Mouse (Mus musculus): Measurements from ENCODE around the gene Chrna9.

Gene Chrna9

GRCm38 (mm10) chr5:65934783-65935182 lies at the start of gene Chrna9:
Gene Chrna9, plus strand, starts transcription at chr5:65934921.
- no peak for DNase-seq

- no peak for DNase-seq
Observed at GRCm38 (mm10) chr5:65885699-65886443, 48.9 kb upstream of the Chrna9 start.

GRCm38 (mm10) chr5:65888102-65888501 lies 46.6 kb upstream of the Chrna9 start:
- no peak for DNase-seq

- no peak for DNase-seq
Observed at GRCm38 (mm10) chr5:65888998-65889397, 45.7 kb upstream of the Chrna9 start.

- DNase-seq, result no peak
Observed at GRCm38 (mm10) chr5:65891251-65891826, 43.4 kb upstream of the Chrna9 start.

GRCm38 (mm10) chr5:65895121-65895692 lies 39.5 kb upstream of the Chrna9 start:
- DNase-seq, result no peak

GRCm38 (mm10) chr5:65895764-65896163 lies 39.0 kb upstream of the Chrna9 start:
- DNase-seq, result no peak

GRCm38 (mm10) chr5:65897731-65898130 lies 37.0 kb upstream of the Chrna9 start:
- no peak for DNase-seq

GRCm38 (mm10) chr5:65898683-65899082 lies 36.0 kb upstream of the Chrna9 start:
- no peak for DNase-seq

GRCm38 (mm10) chr5:65900113-65900512 lies 34.6 kb upstream of the Chrna9 start:
- no peak for DNase-seq

GRCm38 (mm10) chr5:65900862-65901265 lies 33.9 kb upstream of the Chrna9 start:
- peak; percentile 65 for DNase-seq

GRCm38 (mm10) chr5:65901868-65902418 lies 32.8 kb upstream of the Chrna9 start:
- DNase-seq, result no peak

GRCm38 (mm10) chr5:65902811-65903210 lies 31.9 kb upstream of the Chrna9 start:
- DNase-seq, result no peak

GRCm38 (mm10) chr5:65904476-65904875 lies 30.2 kb upstream of the Chrna9 start:
- DNase-seq, result no peak

GRCm38 (mm10) chr5:65908751-65909150 lies 26.0 kb upstream of the Chrna9 start:
- no peak for DNase-seq

GRCm38 (mm10) chr5:65909321-65909720 lies 25.4 kb upstream of the Chrna9 start:
- no peak for DNase-seq

GRCm38 (mm10) chr5:65910398-65910797 lies 24.3 kb upstream of the Chrna9 start:
- no peak for DNase-seq

- no peak for DNase-seq
Observed at GRCm38 (mm10) chr5:65911676-65912075, 23.0 kb upstream of the Chrna9 start.

GRCm38 (mm10) chr5:65912201-65912600 lies 22.5 kb upstream of the Chrna9 start:
- no peak for DNase-seq

GRCm38 (mm10) chr5:65913126-65913525 lies 21.6 kb upstream of the Chrna9 start:
- DNase-seq, result no peak

- no peak for DNase-seq
Observed at GRCm38 (mm10) chr5:65914342-65914741, 20.4 kb upstream of the Chrna9 start.

GRCm38 (mm10) chr5:65916930-65917329 lies 17.8 kb upstream of the Chrna9 start:
- no peak for DNase-seq

GRCm38 (mm10) chr5:65918601-65919000 lies 16.1 kb upstream of the Chrna9 start:
- DNase-seq, result no peak

- DNase-seq, result peak; percentile 16
Observed at GRCm38 (mm10) chr5:65919326-65919725, 15.4 kb upstream of the Chrna9 start.

Data from lung, postnatal 10 days (tissue).